Mouse (Mus musculus) adrenal gland, postnatal 0 days (tissue): ENCODE measurements around the gene Vash2. TPM values are rescaled to one million over a fixed set of nuclear protein-coding genes. Genes with fewer than 3 reads are reported as not detected.

Experiments
- polyA plus RNA-seq: library from polyadenylated mRNA; unstranded; fragments of >200 nt; fragmentation: Nextera tagmentation; extraction: Ambion mirVana; gene quantifications from 2 replicates; pipeline ENCODE4 v1.2.1, GENCODE M21; 2015

Gene Vash2
- 6.0 and 10.4 TPM in 2 replicates for polyA plus RNA-seq

GRCm38 (mm10) chr1:190979100-190979563 lies at the start of gene Vash2:
Gene Vash2 (minus strand): TSS chr1:190979296.

GRCm38 (mm10) chr1:191026021-191026713 lies 47.1 kb upstream of the Vash2 start, which contains the start of gene Flvcr1:
Gene Flvcr1 (minus strand): TSS chr1:191026158.

GRCm38 (mm10) chr1:190924812-190925211 lies 54.3 kb downstream of the Vash2 start, which contains the start of gene Angel2:
Gene Angel2 (plus strand): TSS chr1:190925112.

DNA sequence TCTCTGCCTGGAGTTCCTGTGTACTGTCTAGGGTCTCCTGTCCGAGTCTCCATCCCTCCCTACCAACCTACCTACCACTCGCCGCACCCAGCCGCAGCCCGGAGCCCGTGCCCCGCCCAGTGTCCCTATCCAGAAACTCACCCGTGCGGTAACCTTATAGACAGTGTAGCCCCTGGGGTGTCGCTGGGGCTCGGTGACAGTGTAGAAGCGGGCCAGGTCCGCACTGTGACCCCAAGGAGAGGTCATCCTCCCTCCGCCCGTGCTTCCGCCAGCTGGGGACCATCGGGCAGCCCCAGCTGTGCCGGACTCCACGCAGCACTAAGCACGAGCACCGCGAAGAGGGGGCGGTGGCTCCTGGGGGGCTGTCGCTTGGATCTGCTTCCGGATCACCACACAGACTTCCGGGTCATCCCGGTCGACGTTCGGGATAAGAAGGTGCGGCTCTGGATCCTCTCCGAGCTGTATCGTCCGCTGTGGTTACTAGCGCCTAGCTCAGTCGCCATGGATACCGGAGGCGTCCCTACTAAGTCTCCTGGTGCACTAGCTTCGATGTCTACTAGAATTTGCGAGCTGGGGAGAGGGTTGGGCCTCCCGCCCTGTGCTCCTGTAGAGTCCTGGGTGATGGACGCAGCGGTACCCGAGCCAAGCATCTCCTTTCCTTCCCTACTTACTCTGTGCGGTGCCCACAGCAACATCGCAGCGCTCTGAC lies 67.5 kb downstream of the Vash2 start, which contains the start of gene Rps6kc1:
Gene Rps6kc1, minus strand, starts transcription at position 356 of the 709 bp plus-strand sequence.

Other genes starting within 250 kb of the Vash2 start
- gene Rps6kc1, start 67.5 kb downstream of the Vash2 start, polyA plus RNA-seq = 7.8 and 9.2 TPM in 2 replicates
- 29.0 and 32.6 TPM in 2 replicates for gene Angel2, start 54.2 kb downstream of the Vash2 start, polyA plus RNA-seq
- gene Flvcr1, start 46.9 kb upstream of the Vash2 start, polyA plus RNA-seq = 6.1 and 7.1 TPM in 2 replicates
- not detected in 2 replicates for gene Spata45, start 57.3 kb upstream of the Vash2 start, polyA plus RNA-seq
- gene Tatdn3, start 83.6 kb upstream of the Vash2 start, polyA plus RNA-seq = 18.7 and 23.1 TPM in 2 replicates
- gene Nsl1, start 83.7 kb upstream of the Vash2 start, polyA plus RNA-seq = 4.6 and 6.2 TPM in 2 replicates
- 5.5 and 10.3 TPM in 2 replicates for gene Batf3, start 118.6 kb upstream of the Vash2 start, polyA plus RNA-seq
- gene Fam71a, start 185.5 kb upstream of the Vash2 start, polyA plus RNA-seq = not detected in 2 replicates
- 2.7 and 3.4 TPM in 2 replicates for gene Atf3, start 238.7 kb upstream of the Vash2 start, polyA plus RNA-seq